Mouse (Mus musculus) brain, adult 2 months (tissue): ENCODE results near the gene Ninl.
A peak's percentile ranks its signal among the peaks of the same experiment; 100 is the strongest.

Experiments
- DNase-seq: peaks from one replicate; pipeline ENCODE4 v3.0.0; 2011; ENCODE audit warnings: low read depth, low spot score

Gene Ninl

GRCm38 (mm10) chr2:151039232-151039695, at the start of gene Ninl, which contains the start of gene Nanp:
Gene Ninl, minus strand, starts transcription at chr2:151039382.
Gene Nanp, minus strand, starts transcription at chr2:151039398.
- DNase-seq: peak; percentile 97

DNA sequence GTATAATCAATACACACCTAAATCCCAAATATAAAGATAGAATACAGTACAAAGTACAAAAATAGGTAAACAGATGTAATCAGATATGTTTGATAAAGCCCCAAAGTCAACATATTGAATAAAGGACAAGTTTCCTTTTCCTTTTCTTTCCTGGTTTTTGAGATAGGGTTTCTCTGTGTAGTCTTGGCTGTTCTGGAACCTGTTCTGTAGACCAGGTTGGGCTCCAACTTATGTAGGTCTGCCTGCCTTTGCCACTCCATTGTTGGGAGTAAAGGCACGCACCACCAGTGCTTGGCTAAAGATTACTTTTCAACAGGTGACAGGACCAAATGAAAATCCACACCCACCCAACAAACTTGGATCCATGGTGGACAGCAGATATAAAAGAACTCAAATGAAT, 17.5 kb upstream of the Ninl start:
- DNase-seq: no peak

- DNase-seq: no peak
Measured at GRCm38 (mm10) chr2:151040411-151040810, 1.2 kb upstream of the Ninl start.

GRCm38 (mm10) chr2:151039726-151040125, 544 bp upstream of the Ninl start:
- peak; percentile 48 for DNase-seq

- peak; percentile 71 for DNase-seq
Measured at GRCm38 (mm10) chr2:151038811-151039222, 365 bp downstream of the Ninl start.

DNA sequence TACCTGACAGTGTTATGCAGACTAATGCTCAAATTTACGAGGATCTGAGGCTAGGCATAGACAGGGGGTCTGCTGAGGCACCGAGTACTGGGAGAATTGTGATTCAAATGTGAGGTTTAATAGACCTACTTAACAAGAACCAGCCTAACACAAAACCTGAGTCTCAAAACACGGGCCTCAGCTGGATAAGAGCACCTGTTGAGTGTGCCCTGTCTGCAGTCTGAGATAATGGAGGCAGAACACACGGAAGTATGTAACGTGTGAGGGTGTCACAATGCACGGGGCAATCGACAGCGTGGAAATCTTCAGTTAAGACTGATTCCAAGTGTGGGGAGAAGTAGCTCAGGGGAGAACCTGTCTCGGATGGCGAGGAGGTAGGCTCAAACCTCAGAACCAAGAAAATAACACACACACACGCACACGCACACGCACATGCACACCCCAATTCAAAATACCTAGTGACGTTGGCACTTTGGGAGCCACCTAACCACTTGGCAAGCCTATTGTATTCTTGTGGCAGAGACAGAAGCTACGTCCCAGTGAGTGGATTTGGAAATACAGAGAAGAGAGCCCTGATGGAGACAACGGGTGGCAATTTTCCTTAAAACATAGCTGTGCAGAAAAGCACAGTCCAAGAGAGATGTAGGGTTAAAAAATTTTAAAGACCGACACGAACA, 1.2 kb downstream of the Ninl start:
- DNase-seq: peak; percentile 60

DNA sequence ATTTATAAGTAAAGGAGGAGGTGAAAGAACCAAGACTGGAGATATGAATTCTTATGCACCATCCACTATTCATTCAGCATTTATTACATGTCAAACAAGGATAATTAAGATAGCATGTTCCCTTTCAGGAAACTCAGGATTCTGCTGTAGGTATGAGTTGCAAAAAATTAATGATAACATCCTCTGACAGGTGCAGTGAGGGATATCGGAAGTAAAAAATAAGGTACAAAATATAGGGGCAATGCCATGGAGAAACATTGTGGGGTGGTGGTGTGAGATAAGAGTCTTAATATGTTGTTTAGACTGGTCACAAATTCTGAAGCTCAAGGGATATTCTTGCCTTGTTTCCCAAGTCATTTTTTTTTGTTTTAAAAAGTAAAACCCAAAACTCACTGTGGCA, 1.9 kb downstream of the Ninl start:
- DNase-seq: no peak

DNA sequence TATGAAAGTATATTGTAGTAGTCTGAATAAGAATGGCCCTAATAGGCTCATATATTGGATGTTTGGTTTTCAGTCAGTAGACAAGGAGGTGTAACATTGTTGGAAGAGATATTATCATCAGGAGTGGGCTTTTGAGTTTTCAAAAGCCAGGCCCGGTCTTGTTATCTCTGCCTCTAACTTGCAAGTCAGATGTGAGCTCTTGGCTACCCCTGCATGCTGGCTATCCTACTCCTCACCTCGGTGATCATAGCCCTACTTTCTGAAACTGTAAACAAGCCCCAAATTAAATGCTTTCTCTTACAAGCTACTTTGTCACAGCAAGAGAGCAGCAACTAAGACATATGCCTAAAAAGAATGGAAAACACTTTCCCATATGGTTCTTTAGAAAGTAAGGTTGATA, 2.5 kb downstream of the Ninl start:
- DNase-seq: no peak

- DNase-seq: no peak
Measured at GRCm38 (mm10) chr2:151034435-151034834, 4.7 kb downstream of the Ninl start.

DNA sequence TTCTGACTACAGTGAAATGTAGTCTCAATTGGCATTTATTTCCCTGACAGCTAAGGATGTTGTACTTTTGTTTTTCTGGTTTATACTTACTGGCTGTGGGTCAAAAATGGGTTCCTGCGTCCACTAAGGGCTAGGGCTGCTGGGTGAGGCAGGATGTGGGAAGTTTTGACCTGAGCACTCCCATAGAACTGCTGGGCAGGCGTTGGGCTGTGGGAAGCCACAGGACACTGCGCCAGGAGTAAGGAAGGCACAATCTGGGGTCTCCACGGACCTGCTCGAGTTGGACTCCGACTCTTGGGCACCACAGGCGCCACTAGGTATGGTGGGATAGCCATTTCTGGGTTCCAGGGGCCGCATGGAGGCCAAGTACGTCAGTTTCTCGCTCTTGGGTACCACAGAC, 18.0 kb downstream of the Ninl start:
- no peak for DNase-seq

DNA sequence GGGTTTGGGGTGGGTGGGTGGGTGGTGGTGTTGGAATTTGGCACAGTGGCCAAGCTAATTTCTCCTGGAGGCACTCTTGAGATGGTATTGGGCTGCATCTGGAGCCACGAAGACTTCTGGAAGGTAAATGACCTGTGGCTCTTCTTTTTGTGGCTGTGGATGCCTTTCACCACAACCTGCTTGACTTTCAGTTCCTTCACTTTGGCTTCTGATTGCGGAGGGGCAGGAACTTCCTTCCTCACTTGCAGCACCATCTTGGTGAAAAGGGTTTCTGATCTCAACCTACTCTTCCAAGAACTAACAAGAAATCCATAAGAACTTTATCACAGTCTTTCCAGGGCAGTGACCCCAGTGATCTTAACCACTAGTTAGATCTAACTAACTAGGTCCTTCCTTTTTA, 23.9 kb downstream of the Ninl start:
- DNase-seq: no peak

DNA sequence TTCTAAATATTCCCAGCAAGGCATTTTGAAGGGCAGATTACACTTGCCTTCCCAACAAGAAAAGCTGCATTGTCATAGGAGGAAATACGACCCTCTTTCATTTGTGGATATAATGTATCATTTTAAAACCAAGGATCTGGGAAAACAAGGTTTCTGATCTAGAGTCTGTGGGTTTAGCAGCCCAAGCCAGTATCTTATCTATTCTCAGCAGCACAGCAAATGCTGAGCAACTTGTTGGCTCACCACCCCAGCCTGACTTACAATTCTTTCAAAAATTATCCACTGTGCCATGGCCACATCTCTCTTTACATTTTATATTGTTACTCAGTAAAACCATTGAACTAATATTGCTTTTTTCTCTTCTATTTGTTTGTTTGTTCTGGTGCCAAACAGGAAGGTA, 27.9 kb downstream of the Ninl start:
- DNase-seq: no peak

- no peak for DNase-seq
Measured at GRCm38 (mm10) chr2:151009515-151010085, 29.6 kb downstream of the Ninl start.

- peak; percentile 69 for DNase-seq
Measured at GRCm38 (mm10) chr2:151008939-151009509, 30.2 kb downstream of the Ninl start.

GRCm38 (mm10) chr2:151008517-151008932, 30.7 kb downstream of the Ninl start:
- DNase-seq: peak; percentile 16

DNA sequence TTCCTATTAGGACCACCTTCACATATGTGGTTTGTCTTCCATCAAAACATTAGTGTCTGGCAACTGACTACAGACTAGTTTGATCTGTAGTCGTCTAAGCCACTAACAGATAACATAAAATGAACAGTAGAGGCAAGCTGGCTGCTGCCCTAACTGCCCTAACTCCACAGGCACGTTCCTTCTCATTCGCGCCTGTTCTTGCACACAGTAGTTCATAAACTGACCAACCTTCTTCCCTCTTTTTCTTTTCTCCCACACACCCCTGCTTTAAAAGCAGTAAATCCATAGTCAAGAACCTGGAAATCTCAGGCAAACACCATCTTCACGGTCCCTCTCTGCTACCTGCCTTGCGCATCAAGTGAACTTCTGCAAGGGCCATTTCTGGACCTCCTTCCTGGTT, 31.2 kb downstream of the Ninl start:
- no peak for DNase-seq

- DNase-seq: no peak
Measured at GRCm38 (mm10) chr2:151006281-151006945, 32.8 kb downstream of the Ninl start.

DNA sequence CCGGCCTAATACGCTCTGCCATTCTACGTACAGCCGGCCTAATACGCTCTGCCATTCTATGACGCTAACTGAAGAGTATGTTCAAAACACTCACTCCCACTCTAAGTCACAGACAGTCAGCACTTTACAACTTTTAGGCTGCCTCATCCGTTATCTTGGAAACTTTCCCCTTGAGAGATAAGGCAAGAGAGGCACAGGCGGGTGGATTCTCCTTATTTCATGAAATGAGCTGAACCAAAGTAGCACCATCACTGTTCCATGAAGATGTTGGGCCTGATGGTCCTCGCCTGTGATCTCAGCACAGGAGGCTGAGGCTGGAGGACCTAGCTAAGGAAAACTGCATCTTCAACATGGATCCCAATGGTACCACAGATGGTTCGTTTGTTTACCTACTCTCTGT, 34.8 kb downstream of the Ninl start:
- no peak for DNase-seq

DNA sequence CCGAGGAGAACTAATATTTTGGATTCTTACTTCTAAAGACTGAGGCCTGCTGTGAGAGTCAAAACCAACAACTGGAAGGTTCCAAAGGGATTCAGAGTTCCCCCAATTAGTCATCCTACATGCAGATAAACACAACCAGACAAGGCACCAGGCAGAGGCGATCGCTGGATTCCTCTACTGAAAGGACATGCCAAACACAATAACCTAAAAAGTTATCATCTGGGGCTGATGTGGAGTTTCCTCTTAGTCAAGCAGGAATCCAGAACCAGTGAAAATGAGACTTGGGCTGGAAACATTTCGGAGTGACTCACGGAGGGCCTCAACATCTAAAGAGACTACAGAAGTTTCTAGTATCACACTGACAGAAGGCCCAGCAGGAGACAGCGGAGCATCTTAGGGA, 35.4 kb downstream of the Ninl start:
- DNase-seq: no peak

- peak; percentile 23 for DNase-seq
Measured at GRCm38 (mm10) chr2:151001619-151002175, 37.5 kb downstream of the Ninl start.

GRCm38 (mm10) chr2:151000402-151001178, 38.6 kb downstream of the Ninl start:
- peak; percentile 89 for DNase-seq
